Mouse (Mus musculus): Measurements from ENCODE around the gene Fam167b. TPM values are rescaled to one million over a fixed set of nuclear protein-coding genes. Genes with fewer than 3 reads are reported as not detected.

Fam167b gene
- polyA plus RNA-seq, 1 experiment from 2014 or later: 0.92 TPM

DNA sequence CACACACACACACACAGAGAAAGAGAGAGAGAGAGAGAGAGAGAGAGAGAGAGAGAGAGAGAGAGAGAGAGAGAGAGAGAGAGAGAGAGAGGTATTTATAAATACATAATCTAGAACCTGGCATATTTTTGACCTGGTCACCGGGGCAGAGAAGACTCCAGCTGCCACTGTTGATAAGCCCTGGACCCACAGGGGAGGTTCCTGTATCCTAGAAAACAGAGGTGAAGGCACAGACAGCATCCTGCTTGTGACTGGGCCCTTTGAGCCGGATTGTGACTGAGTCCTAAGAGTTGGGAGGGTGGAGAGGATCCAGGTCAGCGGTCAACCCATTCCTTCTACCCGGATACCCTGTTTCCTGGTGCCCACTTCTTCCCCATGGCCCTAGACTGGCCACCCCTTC is 10.5 kb upstream of the Fam167b start:
- Histone ChIP-seq H3K4me1 (peaks cover 9% of the 10 kb centered on the region), H3K4me3 (replicated peaks) (no peak overlapping the region), H3K27ac (no peak overlapping the region), H3K4me2 (no peak overlapping the region), H3K9me3 (no peaks in the 10 kb centered on the region), H3K9ac (no peak overlapping the region), H3K27me3 (no peaks in the 10 kb centered on the region), H3K36me3 (replicated peaks) (peaks cover 41% of the 10 kb centered on the region)
- 87% methylated on average over 4 of the region's 4 CpGs for WGBS
- no peak for ATAC-seq (ENCODE audit: low FRiP score)

DNA sequence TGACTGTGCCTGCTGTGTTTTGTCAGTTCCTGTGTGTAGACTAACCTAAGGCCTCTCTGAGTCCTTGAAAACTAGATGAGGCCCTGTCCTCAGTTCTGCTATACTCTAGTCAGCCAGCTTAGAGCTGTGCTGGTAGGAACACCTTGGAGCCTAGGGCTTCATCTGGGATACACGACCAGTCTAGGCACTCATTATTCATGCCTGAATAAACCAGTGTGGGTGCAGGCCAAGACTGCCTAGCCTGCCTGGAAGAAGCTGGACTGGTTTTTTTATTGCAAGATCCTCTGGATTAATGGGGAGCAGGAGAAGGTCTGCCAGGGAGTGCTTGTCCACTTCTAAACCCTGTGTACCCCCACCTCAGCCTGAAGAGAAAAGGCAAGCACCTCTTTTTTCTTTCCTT is 8.6 kb upstream of the Fam167b start:
- no peak for ATAC-seq (ENCODE audit: low FRiP score)
- Histone ChIP-seq H3K9ac (no peak overlapping the region), H3K4me3 (replicated peaks) (no peak overlapping the region), H3K4me1 (peaks cover 9% of the 10 kb centered on the region), H3K27ac (no peak overlapping the region), H3K9me3 (no peaks in the 10 kb centered on the region), H3K36me3 (replicated peaks) (peaks cover 21% of the 10 kb centered on the region), H3K27me3 (no peaks in the 10 kb centered on the region), H3K4me2 (no peak overlapping the region)
- 26% methylated on average over 1 of the region's 1 CpGs for WGBS

DNA sequence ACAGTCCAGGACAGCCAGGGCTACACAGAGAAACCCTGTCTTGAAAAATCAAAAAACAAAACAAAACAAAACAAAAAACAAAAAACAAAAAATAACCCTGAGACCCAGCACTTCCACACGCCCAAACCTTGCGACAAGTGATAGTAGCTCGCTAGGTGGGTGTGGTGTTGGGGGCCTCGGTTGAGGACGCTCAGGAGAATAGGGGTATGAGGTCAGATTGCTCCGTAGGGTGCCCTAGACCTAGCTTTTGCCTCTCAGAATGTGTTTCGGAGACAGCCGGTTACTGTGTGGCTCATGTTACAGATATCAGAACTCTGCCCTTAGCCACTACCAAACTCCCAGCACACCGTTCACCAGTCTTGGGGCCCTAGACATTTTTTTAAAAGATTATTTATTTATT is 7.4 kb upstream of the Fam167b start:
- no peaks in the 10 kb centered on the region for H3K27me3 ChIP-seq
- H3K4me3 ChIP-seq (replicated peaks): no peak overlapping the region
- no peak for ATAC-seq (ENCODE audit: low FRiP score)
- peaks cover 9% of the 10 kb centered on the region for H3K4me1 ChIP-seq
- H3K4me2 ChIP-seq: no peak overlapping the region
- H3K9ac ChIP-seq: no peak overlapping the region
- no peaks in the 10 kb centered on the region for H3K9me3 ChIP-seq
- WGBS: 84% methylated on average over 9 of the region's 9 CpGs
- H3K27ac ChIP-seq: no peak overlapping the region
- H3K36me3 ChIP-seq (replicated peaks): peaks cover 10% of the 10 kb centered on the region

DNA sequence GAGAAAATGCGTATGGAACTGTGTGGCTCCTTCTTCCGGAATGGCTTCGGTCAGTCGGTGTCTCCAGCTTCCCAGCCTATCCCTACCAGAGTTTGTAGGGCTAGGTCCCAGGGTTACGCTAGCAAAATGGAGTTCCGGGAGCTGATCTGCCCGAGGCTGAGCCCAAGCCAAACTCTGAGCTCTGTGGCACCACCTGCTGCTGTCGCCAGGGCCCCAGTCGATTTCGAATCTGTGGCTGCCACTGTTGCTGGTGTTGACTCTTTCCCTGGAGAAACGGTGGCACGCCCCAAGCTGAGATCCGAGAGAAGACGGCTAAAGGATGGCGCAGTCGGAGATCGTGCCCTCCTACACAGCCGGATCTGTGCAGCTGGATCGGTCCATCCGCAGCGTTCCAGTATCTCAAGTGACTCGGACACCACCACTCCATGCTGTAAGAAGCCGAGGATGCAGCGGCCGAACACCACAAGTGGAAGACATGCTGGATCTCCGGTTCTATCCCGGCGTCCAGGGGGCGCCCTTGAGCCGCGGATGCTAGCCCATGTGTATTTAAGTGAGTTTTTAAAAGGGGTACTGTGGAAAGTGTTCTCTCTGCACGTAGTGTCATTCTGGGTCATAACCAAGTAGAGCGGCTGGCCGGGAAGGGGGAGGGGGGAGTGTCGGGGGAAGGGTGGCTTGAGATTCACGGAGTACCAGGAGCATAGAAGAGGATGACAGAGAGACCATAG is 6.7 kb upstream of the Fam167b start:
- peak overlapping the region; percentile 44 for H3K4me3 ChIP-seq (replicated peaks)
- H3K4me1 ChIP-seq: peaks cover 9% of the 10 kb centered on the region
- H3K9ac ChIP-seq: peak overlapping the region; percentile 59
- H3K27me3 ChIP-seq: no peaks in the 10 kb centered on the region
- peak overlapping the region; percentile 68 for H3K4me2 ChIP-seq
- peaks cover 2% of the 10 kb centered on the region; the same call in 1 of the 2 replicates for H3K36me3 ChIP-seq (replicated peaks)
- H3K9me3 ChIP-seq: no peaks in the 10 kb centered on the region
- 3% methylated on average over 36 of the region's 36 CpGs for WGBS
- peak; percentile 58 for ATAC-seq (ENCODE audit: low FRiP score)
- H3K27ac ChIP-seq: no peak overlapping the region

DNA sequence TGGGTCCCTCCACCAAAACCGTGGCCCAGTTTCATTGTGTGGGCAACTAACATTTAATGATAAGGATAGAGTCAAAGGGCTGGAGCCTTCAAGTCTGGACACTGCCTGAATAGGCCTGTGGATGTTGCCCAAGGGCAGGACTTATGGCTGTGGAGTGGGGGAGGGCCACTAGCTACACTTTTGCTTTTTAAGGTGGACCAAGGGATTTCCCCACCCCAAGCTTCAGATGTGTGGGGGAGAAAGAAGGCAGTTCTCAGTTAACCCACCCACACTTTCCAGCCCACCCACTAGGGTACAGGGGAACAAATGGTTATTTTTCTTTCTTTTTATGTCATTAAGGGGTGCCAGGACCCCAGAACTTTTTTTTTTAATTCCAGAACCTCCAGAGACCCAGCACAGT is 6.0 kb upstream of the Fam167b start:
- H3K9me3 ChIP-seq: no peaks in the 10 kb centered on the region
- no peak overlapping the region for H3K27ac ChIP-seq
- H3K36me3 ChIP-seq (replicated peaks): no peaks in the 10 kb centered on the region
- no peak for ATAC-seq (ENCODE audit: low FRiP score)
- H3K9ac ChIP-seq: no peak overlapping the region
- peak overlapping the region; percentile 44; the same call in 1 of the 2 replicates for H3K4me3 ChIP-seq (replicated peaks)
- 60% methylated on average over 1 of the region's 1 CpGs for WGBS
- H3K4me1 ChIP-seq: peaks cover 9% of the 10 kb centered on the region
- H3K27me3 ChIP-seq: no peaks in the 10 kb centered on the region
- peak overlapping the region; percentile 68 for H3K4me2 ChIP-seq

DNA sequence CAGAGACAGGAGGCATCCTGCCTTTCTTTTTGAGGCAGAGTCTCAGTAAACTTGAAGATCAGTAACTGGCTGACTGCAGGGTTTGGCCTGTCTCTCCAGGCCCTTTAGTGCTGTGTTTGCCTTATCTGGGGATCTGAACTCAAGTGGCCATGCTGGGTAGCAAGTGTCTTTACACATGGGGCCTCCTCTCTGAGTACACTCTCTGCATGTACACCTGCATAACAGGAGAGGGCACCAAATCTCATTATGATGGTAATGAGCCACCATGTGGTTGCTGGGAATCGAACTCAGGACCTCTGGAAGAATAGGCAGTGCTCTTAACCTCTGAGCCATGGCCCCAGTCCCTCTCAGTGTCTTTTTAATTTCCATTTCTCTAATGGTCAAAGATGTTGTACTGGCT is 3.9 kb upstream of the Fam167b start:
- H3K9me3 ChIP-seq: no peaks in the 10 kb centered on the region
- no peak overlapping the region for H3K4me3 ChIP-seq (replicated peaks)
- no peak overlapping the region for H3K4me2 ChIP-seq
- H3K4me1 ChIP-seq: peaks cover 11% of the 10 kb centered on the region
- no peaks in the 10 kb centered on the region for H3K36me3 ChIP-seq (replicated peaks)
- 87% methylated on average over 1 of the region's 1 CpGs for WGBS
- ATAC-seq (ENCODE audit: low FRiP score): no peak
- no peak overlapping the region for H3K9ac ChIP-seq
- no peaks in the 10 kb centered on the region for H3K27me3 ChIP-seq
- no peak overlapping the region for H3K27ac ChIP-seq

DNA sequence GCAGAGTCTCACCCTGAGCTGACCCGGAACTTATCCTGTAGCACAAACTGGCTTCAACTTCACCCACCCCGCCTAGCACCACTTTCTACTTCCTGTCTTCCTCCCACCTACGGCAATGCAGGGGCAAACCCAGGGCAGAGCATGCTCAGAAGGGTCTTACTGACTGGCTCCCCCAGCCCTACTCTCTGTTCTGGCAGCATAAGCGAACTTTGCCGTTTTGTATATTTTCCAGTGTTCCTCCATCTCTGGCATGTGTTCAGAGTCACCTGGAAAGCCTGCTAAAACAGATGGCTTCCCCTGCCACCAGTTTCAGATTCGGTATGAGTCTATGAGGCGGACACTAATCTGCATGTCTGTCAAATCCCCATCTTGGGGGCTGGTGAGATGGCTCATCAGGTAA is 2.0 kb upstream of the Fam167b start:
- Histone ChIP-seq H3K4me3 (replicated peaks) (no peak overlapping the region), H3K27ac (no peak overlapping the region), H3K9ac (no peak overlapping the region), H3K4me1 (peaks cover 16% of the 10 kb centered on the region), H3K27me3 (no peaks in the 10 kb centered on the region), H3K9me3 (no peaks in the 10 kb centered on the region), H3K4me2 (no peak overlapping the region), H3K36me3 (replicated peaks) (no peaks in the 10 kb centered on the region)
- WGBS: 85% methylated on average over 7 of the region's 7 CpGs
- ATAC-seq (ENCODE audit: low FRiP score): no peak

DNA sequence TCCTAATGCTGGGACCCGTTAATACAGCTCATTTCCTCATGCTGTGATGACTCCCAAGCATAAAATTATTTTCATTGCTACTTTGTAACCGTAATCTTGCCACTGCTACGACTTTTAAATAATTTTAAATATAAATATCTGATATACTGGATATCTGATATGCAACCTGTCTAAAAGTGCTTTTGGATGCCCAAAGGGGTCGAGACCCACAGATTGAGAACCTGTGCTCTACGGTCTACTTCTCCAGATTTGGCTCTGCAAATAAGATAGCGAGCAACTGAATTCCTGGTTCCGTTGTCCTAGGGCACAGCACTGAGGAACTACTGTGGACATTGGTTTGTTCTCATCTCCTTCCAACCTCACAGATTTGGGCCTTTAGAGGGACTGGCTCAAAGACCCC is 661 bp downstream of the Fam167b start:
- ATAC-seq (ENCODE audit: low FRiP score): no peak
- H3K9me3 ChIP-seq: no peaks in the 10 kb centered on the region
- no peak overlapping the region for H3K4me2 ChIP-seq
- peaks cover 7% of the 10 kb centered on the region; the same call in 1 of the 2 replicates for H3K4me1 ChIP-seq
- H3K36me3 ChIP-seq (replicated peaks): no peaks in the 10 kb centered on the region
- no peak overlapping the region for H3K4me3 ChIP-seq (replicated peaks)
- H3K27me3 ChIP-seq: no peaks in the 10 kb centered on the region
- WGBS: 89% methylated on average over 7 of the region's 7 CpGs
- no peak overlapping the region for H3K27ac ChIP-seq
- no peak overlapping the region for H3K9ac ChIP-seq

DNA sequence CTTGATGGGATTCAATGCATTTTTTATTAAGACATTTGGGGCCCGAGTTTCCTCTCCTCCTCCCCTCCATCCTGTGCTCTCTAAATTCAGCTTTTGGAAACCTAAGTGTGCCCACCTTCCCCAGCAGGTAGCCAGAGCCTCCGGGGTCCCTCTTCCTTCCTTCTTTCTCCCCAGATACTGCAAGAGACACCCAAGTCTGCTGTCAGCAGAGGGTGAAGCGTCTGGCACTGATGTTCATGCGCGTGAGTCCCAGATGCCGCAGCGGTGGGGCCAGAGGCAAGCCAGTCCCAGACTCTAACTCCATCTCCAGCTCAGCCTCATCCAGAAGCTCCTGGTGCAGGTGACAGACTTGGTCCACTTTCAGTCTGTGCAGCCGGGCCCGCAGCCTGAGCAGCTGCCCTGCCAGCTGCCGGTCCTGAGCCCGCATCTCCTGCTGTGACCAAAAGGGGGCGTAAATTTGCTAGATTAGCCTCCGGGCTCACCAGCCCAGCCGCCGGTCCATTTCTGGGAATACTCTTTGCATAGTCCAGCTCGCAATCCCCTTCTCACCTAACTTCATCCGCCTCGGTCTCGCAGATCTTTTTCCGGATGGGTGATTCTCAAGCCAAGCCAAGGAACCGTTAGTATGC is 1.4 kb downstream of the Fam167b start:
- no peak overlapping the region for H3K27ac ChIP-seq
- peak; percentile 46; the same call in 1 of the 2 replicates for ATAC-seq (ENCODE audit: low FRiP score)

DNA sequence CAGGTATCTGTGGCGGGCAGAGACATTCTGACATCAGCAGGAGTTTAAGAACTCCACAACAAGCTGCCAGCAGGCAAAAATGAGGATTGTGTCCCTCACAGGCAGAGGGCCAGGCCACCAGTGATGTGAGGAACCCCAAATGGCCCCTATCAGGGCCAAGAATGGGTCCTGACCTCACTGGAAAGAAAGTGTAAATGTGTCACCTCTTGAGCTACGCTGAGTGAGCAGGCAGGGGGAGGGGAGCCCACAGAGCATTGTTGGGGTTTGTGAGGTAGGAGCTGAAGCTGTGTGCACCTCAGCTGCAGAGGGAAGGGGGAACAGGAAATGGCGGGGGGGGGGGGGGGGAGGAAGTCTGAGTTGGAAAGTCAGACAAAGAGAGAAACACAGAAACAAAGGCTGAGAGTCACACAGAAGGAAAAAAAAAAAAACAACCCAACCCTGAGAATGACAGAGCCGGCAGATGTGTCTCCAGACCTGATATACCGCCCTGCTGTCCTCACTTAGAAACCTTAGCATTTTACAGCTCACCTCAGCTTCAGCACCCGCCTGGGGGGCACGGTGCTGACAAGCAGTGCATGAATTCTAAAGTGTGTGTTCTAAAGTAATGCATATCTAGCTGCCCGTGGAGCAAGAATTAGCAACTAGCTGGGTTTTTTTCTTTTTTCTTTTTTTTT is 3.0 kb downstream of the Fam167b start:
- Histone ChIP-seq H3K9me3 (no peaks in the 10 kb centered on the region), H3K36me3 (replicated peaks) (no peaks in the 10 kb centered on the region), H3K4me1 (peaks cover 7% of the 10 kb centered on the region; the same call in 1 of the 2 replicates), H3K27ac (no peak overlapping the region; the same call in 1 of the 2 replicates), H3K4me2 (no peak overlapping the region), H3K27me3 (no peaks in the 10 kb centered on the region), H3K4me3 (replicated peaks) (no peak overlapping the region), H3K9ac (no peak overlapping the region)
- 73% methylated on average over 7 of the region's 8 CpGs for WGBS
- no peak for ATAC-seq (ENCODE audit: low FRiP score)

More for the DNA sequence above, 1.4 kb downstream of the Fam167b start:
- Histone ChIP-seq H3K36me3 (replicated peaks) (no peaks in the 10 kb centered on the region), H3K4me3 (replicated peaks) (no peak overlapping the region), H3K4me1 (peaks cover 7% of the 10 kb centered on the region; the same call in 1 of the 2 replicates), H3K9me3 (no peaks in the 10 kb centered on the region), H3K4me2 (peak overlapping the region; percentile 31; the same call in 1 of the 2 replicates), H3K9ac (0 out of 2 replicates have a peak overlapping the region, but pooled peaks have one; percentile 12), H3K27me3 (no peaks in the 10 kb centered on the region)
- 30% methylated on average over 21 of the region's 21 CpGs for WGBS

DNA sequence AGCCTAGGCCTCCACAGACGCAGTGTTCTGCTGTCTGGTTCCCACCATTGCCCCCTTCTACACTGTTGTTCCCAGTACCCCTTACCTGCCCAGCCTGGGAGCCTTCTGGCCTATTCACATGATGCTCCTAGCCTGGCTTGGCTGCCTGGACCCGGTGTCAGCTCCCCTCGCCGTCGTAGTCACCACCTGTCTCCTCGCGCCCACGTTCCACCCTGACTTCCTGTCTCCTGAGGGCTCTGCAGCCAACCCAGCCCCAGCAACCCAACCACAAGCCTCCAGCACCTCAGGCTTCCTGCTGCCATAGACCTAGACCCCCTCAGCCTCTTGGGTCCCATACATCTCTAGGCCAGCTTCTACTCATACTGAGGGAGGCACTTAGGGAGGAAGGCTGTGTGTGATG is 4.9 kb downstream of the Fam167b start, which contains the start of gene Lck:
Gene Lck, minus strand, starts transcription at position 212 of the 400 bp plus-strand sequence.
- no peak for ATAC-seq (ENCODE audit: low FRiP score)
- WGBS: 91% methylated on average over 8 of the region's 8 CpGs

DNA sequence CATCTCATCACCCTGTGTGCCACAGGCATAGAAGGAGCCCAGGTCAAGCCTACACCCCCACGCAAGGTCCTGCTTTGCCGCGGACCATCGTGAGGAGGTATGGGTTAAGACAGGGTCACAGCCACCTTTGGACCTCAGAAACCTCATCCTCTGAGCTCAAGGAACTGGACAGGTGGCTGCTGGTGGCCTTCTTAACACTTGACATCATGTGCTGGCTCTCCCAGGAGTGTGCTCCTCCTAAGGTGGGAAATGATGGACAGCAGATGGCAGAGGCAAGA is 5.3 kb downstream of the Fam167b start:
- ATAC-seq (ENCODE audit: low FRiP score): no peak
- Histone ChIP-seq H3K4me3 (replicated peaks) (no peak overlapping the region), H3K4me1 (peaks cover 7% of the 10 kb centered on the region; the same call in 1 of the 2 replicates), H3K9ac (no peak overlapping the region), H3K36me3 (replicated peaks) (no peaks in the 10 kb centered on the region), H3K9me3 (no peaks in the 10 kb centered on the region), H3K4me2 (no peak overlapping the region), H3K27me3 (no peaks in the 10 kb centered on the region), H3K27ac (no peak overlapping the region)
- 96% methylated on average over 4 of the region's 4 CpGs for WGBS

More for the DNA sequence above, 4.9 kb downstream of the Fam167b start, which contains the start of gene Lck:
- Histone ChIP-seq H3K9ac (no peak within 1 kb of the TSS), H3K4me2 (no peak within 1 kb of the TSS), H3K9me3 (no peaks in the 10 kb centered on the region), H3K4me1 (peaks cover 7% of the 10 kb centered on the region; the same call in 1 of the 2 replicates), H3K27me3 (no peaks in the 10 kb centered on the region), H3K36me3 (replicated peaks) (no peaks in the 10 kb centered on the region), H3K27ac (no peak within 1 kb of the TSS), H3K4me3 (replicated peaks) (no peak within 1 kb of the TSS)
